Mouse (Mus musculus) C2C12 (cell line): ENCODE measurements around the gene Olfr1390. TPM values are rescaled to one million over a fixed set of nuclear protein-coding genes. Genes with fewer than 3 reads are reported as not detected.
"Not testable (repeated sequence)": the region's sequence is repeated elsewhere in the genome, so short reads cannot be mapped to it uniquely, and the experiment has no call there.

Experiments used
- H3K27me3 ChIP-seq: one replicate; pipeline ENCODE4 v1.6.1; 2011; ENCODE audit not compliant: control insufficient read depth, insufficient read depth, insufficient read length
- H3K36me3 ChIP-seq: one replicate; pipeline ENCODE4 v1.6.1; 2011; ENCODE audit not compliant: control insufficient read depth, insufficient read depth
- H3K4me3 ChIP-seq: one replicate; pipeline ENCODE4 v1.5.1; 2011; ENCODE audit warnings: mild to moderate bottlenecking, control low read depth; ENCODE audit not compliant: poor library complexity, insufficient read depth, severe bottlenecking
- H3K79me2 ChIP-seq: one replicate; pipeline ENCODE4 v1.6.1; 2011; ENCODE audit not compliant: control insufficient read depth, insufficient read depth
- H3K79me3 ChIP-seq: one replicate; pipeline ENCODE4 v1.6.1; 2011; ENCODE audit warnings: low read depth, control low read depth
- H3ac ChIP-seq: one replicate; pipeline ENCODE3; 2011; ENCODE audit warnings: low read depth; ENCODE audit not compliant: control insufficient read depth, insufficient read length
- CEBPB ChIP-seq: IDR thresholded peaks from one replicate; pipeline ENCODE4 v1.6.1; 2011; ENCODE audit warnings: low read depth, mild to moderate bottlenecking, control low read depth, moderate library complexity
- CTCF ChIP-seq: IDR thresholded peaks from one replicate; pipeline ENCODE4 v1.5.1; 2011; ENCODE audit not compliant: control insufficient read depth, insufficient read depth, insufficient read length
- FOSL1 ChIP-seq: IDR thresholded peaks from one replicate; pipeline ENCODE4 v1.8.0; 2011; ENCODE audit warnings: mild to moderate bottlenecking, low read length; ENCODE audit not compliant: poor library complexity, insufficient read depth, severe bottlenecking
- MAX ChIP-seq: IDR thresholded peaks from one replicate; pipeline ENCODE4 v1.6.1; 2011; ENCODE audit warnings: mild to moderate bottlenecking, control low read depth
- MYOD1 ChIP-seq: IDR thresholded peaks from one replicate; pipeline ENCODE4 v1.6.1; 2011; ENCODE audit warnings: low read depth; ENCODE audit not compliant: control insufficient read depth, insufficient read length
- MYOG ChIP-seq: IDR thresholded peaks from one replicate; pipeline ENCODE4 v1.6.1; 2011; ENCODE audit not compliant: control insufficient read depth, insufficient read length; ENCODE audit errors: extremely low read depth
- USF1 ChIP-seq: IDR thresholded peaks from one replicate; pipeline ENCODE4 v1.6.1; 2011; ENCODE audit warnings: low read depth, mild to moderate bottlenecking, control low read depth, moderate library complexity
- polyA plus RNA-seq: library from polyadenylated mRNA; unstranded; fragments of >200 nt; fragmentation: generic; extraction: Trizol; gene quantifications from one replicate; pipeline ENCODE4 v1.2.1, GENCODE M21; 2012; ENCODE audit warnings: missing spikeins

Olfr1390 gene
- polyA plus RNA-seq, 1 experiment: not detected

- H3K36me3 ChIP-seq: no peaks in the 10 kb centered on the region
- TF ChIP-seq USF1: no peak
- TF ChIP-seq MYOG: no peak
- no peak for TF ChIP-seq MAX
- no peak for TF ChIP-seq FOSL1
- TF ChIP-seq MYOD1: no peak
- TF ChIP-seq CTCF: no peak
- no peak for TF ChIP-seq CEBPB
- no peaks in the 10 kb centered on the region for H3K79me2 ChIP-seq
- H3K27me3 ChIP-seq: no peaks in the 10 kb centered on the region
- H3K79me3 ChIP-seq: no peaks in the 10 kb centered on the region
- H3K4me3 ChIP-seq: no peak overlapping the region
- H3ac ChIP-seq: no peak overlapping the region
Measured at GRCm38 (mm10) chr11:49326726-49327125, 8.3 kb upstream of the Olfr1390 start.

GRCm38 (mm10) chr11:49329686-49330085 lies 5.3 kb upstream of the Olfr1390 start:
- Histone ChIP-seq H3K4me3 (no peak overlapping the region), H3K36me3 (no peaks in the 10 kb centered on the region), H3K79me2 (no peaks in the 10 kb centered on the region), H3K79me3 (no peaks in the 10 kb centered on the region), H3K27me3 (no peaks in the 10 kb centered on the region), H3ac (no peak overlapping the region)
- TF ChIP-seq CEBPB: no peak
- TF ChIP-seq FOSL1: no peak
- TF ChIP-seq MAX: no peak
- no peak for TF ChIP-seq CTCF

- no peak overlapping the region for H3ac ChIP-seq
- H3K79me3 ChIP-seq: no peaks in the 10 kb centered on the region
- no peaks in the 10 kb centered on the region for H3K79me2 ChIP-seq
- no peak overlapping the region for H3K4me3 ChIP-seq
- no peak for TF ChIP-seq MAX
- no peak for TF ChIP-seq USF1
- no peak for TF ChIP-seq FOSL1
- no peak for TF ChIP-seq MYOD1
- H3K27me3 ChIP-seq: no peaks in the 10 kb centered on the region
- H3K36me3 ChIP-seq: no peaks in the 10 kb centered on the region
Measured at GRCm38 (mm10) chr11:49337150-49337832, 2.3 kb downstream of the Olfr1390 start.

GRCm38 (mm10) chr11:49383133-49383532 lies 48.1 kb downstream of the Olfr1390 start:
- Histone ChIP-seq H3K27me3 (no peaks in the 10 kb centered on the region), H3K79me3 (no peaks in the 10 kb centered on the region), H3K36me3 (no peaks in the 10 kb centered on the region), H3K79me2 (no peaks in the 10 kb centered on the region), H3K4me3 (no peak overlapping the region), H3ac (no peak overlapping the region)
- no peak for TF ChIP-seq USF1
- no peak for TF ChIP-seq FOSL1
- TF ChIP-seq MAX: no peak
- TF ChIP-seq CTCF: no peak
- no peak for TF ChIP-seq MYOD1
- TF ChIP-seq MYOG: no peak
- TF ChIP-seq CEBPB: no peak

GRCm38 (mm10) chr11:49386118-49386517 lies 51.1 kb downstream of the Olfr1390 start:
- not testable (repeated sequence) for H3K27me3 ChIP-seq, H3ac ChIP-seq, H3K4me3 ChIP-seq, H3K79me2 ChIP-seq, H3K36me3 ChIP-seq, H3K79me3 ChIP-seq

Other genes with a start within 250 kb of the Olfr1390 start
- not detected for gene Olfr1396, start 220.3 kb upstream of the Olfr1390 start, polyA plus RNA-seq
- gene Olfr1395, start 192.9 kb upstream of the Olfr1390 start, polyA plus RNA-seq: not detected
- gene Olfr1394, start 180.8 kb upstream of the Olfr1390 start, polyA plus RNA-seq: not detected
- not detected for gene Btnl9, start 148.0 kb upstream of the Olfr1390 start, polyA plus RNA-seq
- 3.3 TPM for gene Zfp62, start 131.9 kb upstream of the Olfr1390 start, polyA plus RNA-seq
- 44.5 TPM for gene Mgat1, start 91.0 kb upstream of the Olfr1390 start, polyA plus RNA-seq
- not detected for gene Olfr1393, start 56.9 kb upstream of the Olfr1390 start, polyA plus RNA-seq
- not detected for gene Olfr1392, start 49.9 kb upstream of the Olfr1390 start, polyA plus RNA-seq
- gene Olfr10, start 30.4 kb upstream of the Olfr1390 start, polyA plus RNA-seq: not detected
- gene Olfr1391, start 12.4 kb upstream of the Olfr1390 start, polyA plus RNA-seq: not detected
- not detected for gene Olfr1389, start 87.9 kb downstream of the Olfr1390 start, polyA plus RNA-seq
- not detected for gene Olfr1388, start 101.4 kb downstream of the Olfr1390 start, polyA plus RNA-seq
- gene Olfr1387, start 120.2 kb downstream of the Olfr1390 start, polyA plus RNA-seq: not detected
- gene Olfr1386, start 129.9 kb downstream of the Olfr1390 start, polyA plus RNA-seq: not detected
- not detected for gene Olfr1385, start 153.9 kb downstream of the Olfr1390 start, polyA plus RNA-seq
- gene Olfr1384, start 171.5 kb downstream of the Olfr1390 start, polyA plus RNA-seq: not detected
- not detected for gene Olfr1383, start 184.5 kb downstream of the Olfr1390 start, polyA plus RNA-seq
- gene Olfr1382, start 193.1 kb downstream of the Olfr1390 start, polyA plus RNA-seq: not detected
- gene Olfr1381, start 208.3 kb downstream of the Olfr1390 start, polyA plus RNA-seq: not detected
- not detected for gene Olfr1380, start 221.7 kb downstream of the Olfr1390 start, polyA plus RNA-seq